ENCODE assay signal across 26 mouse cellular contexts in the genomic region with DNA sequence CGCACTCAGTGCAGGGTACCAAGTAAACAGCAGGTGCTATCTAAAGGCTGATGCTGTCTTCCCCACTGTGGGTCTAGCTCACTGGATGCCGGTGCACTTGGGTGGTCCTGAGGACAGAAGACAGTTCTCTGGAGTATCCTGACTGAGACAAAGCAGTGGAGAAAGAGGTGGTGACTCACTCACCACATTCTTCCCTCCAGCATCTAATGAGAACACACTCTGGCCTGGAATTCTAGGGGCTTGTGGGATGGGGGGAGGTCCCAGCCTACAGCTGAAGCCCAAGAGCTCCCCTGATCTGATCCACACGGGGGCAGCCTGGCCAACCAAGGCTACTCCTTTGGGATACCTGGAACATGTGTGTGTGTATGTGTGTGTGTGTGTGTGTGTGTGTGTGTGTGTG.
DNase-seq lines count a peak whose midpoint lies in the region; ATAC-seq and TF ChIP-seq lines count a peak whose summit lies in the region.
"Had no signal": no experiment of that assay in that cellular context is flagged by ENCODE, and none has a peak within 500 bp of the region (broad histone marks: within the 10 kb centered on the region; RNA-seq: fewer than 3 reads in every experiment).

No protein-coding gene starts in this region.

- no peak overlapping the region for H3K4me3 ChIP-seq in intestine, postnatal 0 days (ENCODE audit: low read depth, low read length)
- no peak overlapping the region for H3K4me3 ChIP-seq in intestine, embryonic 16.5 days (ENCODE audit: low read length)
- H3K4me3 ChIP-seq in stomach, embryonic 15.5 days (replicated peaks) = no peak overlapping the region
- no peak overlapping the region for H3K4me3 ChIP-seq in midbrain, embryonic 16.5 days (ENCODE audit: low read depth, low read length)
- H3K4me3 ChIP-seq: embryonic facial prominence, embryonic 13.5 days; heart, adult 2 months; heart, embryonic 10.5 days; heart, embryonic 13.5 days had no signal

- no peak overlapping the region for H3K27ac ChIP-seq in intestine, postnatal 0 days (ENCODE audit: low read depth, low read length)
- H3K27ac ChIP-seq in intestine, embryonic 16.5 days (ENCODE audit: low read length) = no peak overlapping the region
- H3K27ac ChIP-seq in stomach, embryonic 15.5 days = no peak overlapping the region
- no peak overlapping the region for H3K27ac ChIP-seq in midbrain, embryonic 16.5 days (ENCODE audit: low read length)
- H3K27ac ChIP-seq: embryonic facial prominence, embryonic 13.5 days; heart, adult 2 months; heart, embryonic 10.5 days; heart, embryonic 13.5 days; hindbrain, embryonic 14.5 days; hindbrain, postnatal 0 days had no signal

- H3K4me2 ChIP-seq in intestine, postnatal 0 days (replicated peaks; ENCODE audit: low read depth) = no peak overlapping the region
- H3K4me2 ChIP-seq in intestine, embryonic 16.5 days (ENCODE audit: low read depth, low read length) = no peak overlapping the region
- no peak overlapping the region for H3K4me2 ChIP-seq in stomach, embryonic 15.5 days
- no peak overlapping the region for H3K4me2 ChIP-seq in midbrain, embryonic 16.5 days (ENCODE audit: low read length)
- H3K4me2 ChIP-seq: embryonic facial prominence, embryonic 13.5 days; heart, embryonic 13.5 days; hindbrain, embryonic 14.5 days had no signal

- H3K36me3 ChIP-seq in intestine, postnatal 0 days (ENCODE audit: control insufficient read depth, insufficient read depth) = no peaks in the 10 kb centered on the region
- no peaks in the 10 kb centered on the region for H3K36me3 ChIP-seq in intestine, embryonic 16.5 days (ENCODE audit: control insufficient read depth, insufficient read depth, low read length)
- H3K36me3 ChIP-seq in stomach, embryonic 15.5 days = no peaks in the 10 kb centered on the region
- no peaks in the 10 kb centered on the region for H3K36me3 ChIP-seq in midbrain, embryonic 16.5 days (ENCODE audit: control insufficient read depth, insufficient read depth, low read length)
- H3K36me3 ChIP-seq: embryonic facial prominence, embryonic 13.5 days; G1E; heart, embryonic 10.5 days; heart, embryonic 13.5 days had no signal

- no peak overlapping the region for H3K9ac ChIP-seq in intestine, postnatal 0 days (ENCODE audit: low read depth, low read length)
- H3K9ac ChIP-seq in intestine, embryonic 16.5 days (ENCODE audit: low read depth, low read length) = no peak overlapping the region
- H3K9ac ChIP-seq in stomach, embryonic 15.5 days = no peak overlapping the region
- no peak overlapping the region for H3K9ac ChIP-seq in midbrain, embryonic 16.5 days (ENCODE audit: low read depth, low read length)
- H3K9ac ChIP-seq: embryonic facial prominence, embryonic 13.5 days; heart, embryonic 13.5 days; hindbrain, embryonic 14.5 days had no signal

- H3K27me3 ChIP-seq in intestine, postnatal 0 days (replicated peaks; ENCODE audit: control insufficient read depth, insufficient read depth, low read length) = no peaks in the 10 kb centered on the region
- H3K27me3 ChIP-seq in intestine, embryonic 16.5 days (replicated peaks; ENCODE audit: control insufficient read depth, insufficient read depth, low read length) = no peaks in the 10 kb centered on the region
- H3K27me3 ChIP-seq in stomach, embryonic 15.5 days (replicated peaks) = no peaks in the 10 kb centered on the region
- H3K27me3 ChIP-seq in midbrain, embryonic 16.5 days (ENCODE audit: control insufficient read depth, insufficient read depth, low read depth, low read length) = no peaks in the 10 kb centered on the region
- H3K27me3 ChIP-seq: embryonic facial prominence, embryonic 13.5 days had no signal

- 0 out of 2 replicates have a peak, but pooled peaks have one; percentile 4 for TF ChIP-seq CTCF in intestine, postnatal 0 days (IDR thresholded peaks at IDR 0.05; ENCODE audit: low read depth)

- DNase-seq in 3134 (ENCODE audit: extremely low read depth, insufficient read length, low spot score) = peak; percentile 32
- DNase-seq in Muller cell, postnatal 12 days (ENCODE audit: inconsistent ontology term) = peak; percentile 93
- DNase-seq in adrenal gland, postnatal 4 days (ENCODE audit: low spot score in 2 of 2) = no peak
- no peak for DNase-seq in B cell, adult 2 months
- DNase-seq: adrenal gland, adult 2 months; adrenal gland, postnatal 14 days; cerebellum, adult 18-20 months; cerebellum, adult 9-10 months; gastrocnemius, postnatal 10 days; gastrocnemius, postnatal 36 days; heart, adult 2 months; heart, postnatal 14 days; heart, postnatal 4 days; kidney, adult 11 months had no signal

- H3K4me1 ChIP-seq in intestine, postnatal 0 days (replicated peaks; ENCODE audit: control insufficient read depth, insufficient read depth, low read length) = no peaks in the 10 kb centered on the region
- no peaks in the 10 kb centered on the region for H3K4me1 ChIP-seq in intestine, embryonic 16.5 days (ENCODE audit: control insufficient read depth, insufficient read depth, low read length)
- H3K4me1 ChIP-seq in stomach, embryonic 15.5 days = no peaks in the 10 kb centered on the region
- H3K4me1 ChIP-seq in midbrain, embryonic 16.5 days (ENCODE audit: control insufficient read depth, insufficient read depth, low read length) = peaks cover 3% of the 10 kb centered on the region; the same call in 1 of the 2 replicates
- H3K4me1 ChIP-seq: heart, embryonic 13.5 days had no signal

- no peak for ATAC-seq in intestine, postnatal 0 days
- ATAC-seq in intestine, embryonic 16.5 days = no peak
- ATAC-seq in stomach, embryonic 15.5 days (ENCODE audit: insufficient read depth, low FRiP score, low read depth) = 0 out of 2 replicates have a peak, but pooled peaks have one; percentile 11
- ATAC-seq in midbrain, embryonic 16.5 days = no peak
- ATAC-seq: forebrain, embryonic 14.5 days; hindbrain, postnatal 0 days; inflammation-experienced regulatory T-cells, adult 6 months had no signal

- no peaks in the 10 kb centered on the region for H3K9me3 ChIP-seq in intestine, postnatal 0 days (ENCODE audit: control insufficient read depth)
- H3K9me3 ChIP-seq in intestine, embryonic 16.5 days (ENCODE audit: control insufficient read depth, low read length) = no peaks in the 10 kb centered on the region
- H3K9me3 ChIP-seq in stomach, embryonic 15.5 days = no peaks in the 10 kb centered on the region
- no peaks in the 10 kb centered on the region for H3K9me3 ChIP-seq in midbrain, embryonic 16.5 days (replicated peaks; ENCODE audit: control insufficient read depth, low read length, poor library complexity, severe bottlenecking)
- H3K9me3 ChIP-seq: embryonic facial prominence, embryonic 13.5 days; heart, embryonic 10.5 days; heart, embryonic 13.5 days had no signal

- 73% methylated on average over 3 of the region's 3 CpGs for WGBS in intestine, postnatal 0 days
- WGBS in intestine, embryonic 16.5 days = 75% methylated on average over 3 of the region's 3 CpGs
- WGBS in stomach, embryonic 15.5 days = 74% methylated on average over 3 of the region's 3 CpGs
- WGBS in midbrain, embryonic 16.5 days = 82% methylated on average over 3 of the region's 3 CpGs

Comparison
In these comparisons a context has a peak if more than half of its experiments do, and no peak if none do; other contexts are left out.
1. DNase-seq: peak in 3134 (single experiment) and Muller cell, postnatal 12 days (single experiment); none in adrenal gland, postnatal 4 days (0 of 2) and B cell, adult 2 months (0 of 2).